Mouse (Mus musculus) intestine, embryonic 15.5 days (tissue): ENCODE data around the gene Col5a1. TPM values are rescaled to one million over a fixed set of nuclear protein-coding genes. Genes with fewer than 3 reads are reported as not detected.

Source experiments
- ATAC-seq: fragments of 200-750 bp; cut with Nextera tagmentation; 2 replicates; pipeline ENCODE4 v1.8.0; 2017; ENCODE audit warnings: moderate TSS enrichment, moderate library complexity
- H3K27ac ChIP-seq: fragments of 300-500 bp; sonication (generic); 2 replicates; pipeline ENCODE4 v1.5.1; 2015; ENCODE audit warnings: mild to moderate bottlenecking, inconsistent platforms
- H3K27me3 ChIP-seq: fragments of 300-500 bp; sonication (generic); replicated peaks from 2 replicates; pipeline ENCODE4 v1.6.1; 2015; ENCODE audit warnings: inconsistent platforms
- H3K36me3 ChIP-seq: fragments of 300-500 bp; sonication (generic); 2 replicates; pipeline ENCODE4 v1.6.1; 2015; ENCODE audit warnings: inconsistent platforms
- H3K4me1 ChIP-seq: fragments of 300-500 bp; sonication (generic); replicated peaks from 2 replicates; pipeline ENCODE4 v1.6.1; 2015; ENCODE audit warnings: inconsistent platforms
- H3K4me2 ChIP-seq: fragments of 300-500 bp; sonication (generic); replicated peaks from 2 replicates; pipeline ENCODE4 v1.6.1; 2015; ENCODE audit warnings: mild to moderate bottlenecking, inconsistent platforms
- H3K4me3 ChIP-seq: fragments of 300-500 bp; sonication (generic); replicated peaks from 2 replicates; pipeline ENCODE4 v1.5.1; 2015; ENCODE audit warnings: inconsistent platforms
- H3K9ac ChIP-seq: fragments of 300-500 bp; sonication (generic); 2 replicates; pipeline ENCODE4 v1.6.1; 2015; ENCODE audit warnings: inconsistent platforms
- H3K9me3 ChIP-seq: fragments of 300-500 bp; sonication (generic); 2 replicates; pipeline ENCODE4 v1.6.1; 2016; ENCODE audit warnings: inconsistent platforms
- WGBS: fragments of 180-500 bp; shearing (Covaris S2); methylation state at CpG from one replicate; pipeline ENCODE4 v1.1.7; 2015; 5-methylcytosine and 5-hydroxymethylcytosine counted together
- polyA plus RNA-seq: library from polyadenylated mRNA; unstranded; fragments of >200 nt; fragmentation: Nextera tagmentation; extraction: Ambion mirVana; gene quantifications from 2 replicates; pipeline ENCODE4 v1.2.1, GENCODE M21; 2015

Gene Col5a1
- polyA plus RNA-seq, 1 experiment from 2014 or later = 97.9 TPM

- Histone ChIP-seq H3K9ac (no peak overlapping the region), H3K36me3 (no peaks in the 10 kb centered on the region), H3K4me2 (no peak overlapping the region), H3K4me1 (no peaks in the 10 kb centered on the region), H3K27me3 (no peaks in the 10 kb centered on the region), H3K27ac (no peak overlapping the region), H3K9me3 (no peaks in the 10 kb centered on the region), H3K4me3 (no peak overlapping the region)
- 38% methylated on average over 5 of the region's 5 CpGs for WGBS
- ATAC-seq = peak; percentile 51; the same call in 1 of the 2 replicates
Measured at GRCm38 (mm10) chr2:28089095-28089494, 202.9 kb downstream of the Col5a1 start.

Other genes starting within 250 kb of the Col5a1 start
- 11.7 and 12.5 TPM in 2 replicates for gene Rxra, start 210.0 kb upstream of the Col5a1 start, polyA plus RNA-seq
- 0.40 and 1.3 TPM in 2 replicates for gene Fcnb, start 198.5 kb downstream of the Col5a1 start, polyA plus RNA-seq